Mouse (Mus musculus) midbrain, embryonic 11.5 days (tissue): Measurements from ENCODE around the gene Ercc2. TPM values are rescaled to one million over a fixed set of nuclear protein-coding genes. Genes with fewer than 3 reads are reported as not detected.

ENCODE experiments used
- ATAC-seq: fragments of 200-750 bp; cut with Nextera tagmentation; 2 replicates; pipeline ENCODE4 v1.8.0; 2017; ENCODE audit warnings: moderate TSS enrichment, moderate library complexity; ENCODE audit not compliant: low FRiP score
- DNase-seq: peaks from one replicate; pipeline ENCODE4 v3.0.0; 2015; ENCODE audit warnings: low spot score; ENCODE audit errors: missing footprints
- H3K27ac ChIP-seq: fragments of 300-500 bp; sonication (generic); 2 replicates; pipeline ENCODE4 v1.5.1; 2014; ENCODE audit warnings: low read depth, low read length
- H3K27me3 ChIP-seq: fragments of 300-500 bp; sonication (generic); 2 replicates; pipeline ENCODE4 v1.6.1; 2014; ENCODE audit warnings: mild to moderate bottlenecking, low read length, moderate library complexity, mixed read lengths; ENCODE audit not compliant: control insufficient read depth, insufficient read depth
- H3K36me3 ChIP-seq: fragments of 300-500 bp; sonication (generic); 2 replicates; pipeline ENCODE4 v1.6.1; 2014; ENCODE audit warnings: mild to moderate bottlenecking, low read length, moderate library complexity, mixed read lengths; ENCODE audit not compliant: control insufficient read depth, insufficient read depth
- H3K4me1 ChIP-seq: fragments of 300-500 bp; sonication (generic); 2 replicates; pipeline ENCODE4 v1.6.1; 2014; ENCODE audit warnings: low read length; ENCODE audit not compliant: control insufficient read depth, insufficient read depth
- H3K4me2 ChIP-seq: fragments of 300-500 bp; sonication (generic); 2 replicates; pipeline ENCODE4 v1.6.1; 2014; ENCODE audit warnings: mild to moderate bottlenecking, moderate library complexity
- H3K4me3 ChIP-seq: fragments of 300-500 bp; sonication (generic); 2 replicates; pipeline ENCODE4 v1.5.1; 2014; ENCODE audit warnings: low read depth, low read length
- H3K9ac ChIP-seq: fragments of 300-500 bp; sonication (generic); 2 replicates; pipeline ENCODE4 v1.6.1; 2014; ENCODE audit warnings: low read length
- H3K9me3 ChIP-seq: fragments of 300-500 bp; sonication (generic); 2 replicates; pipeline ENCODE4 v1.6.1; 2016; ENCODE audit warnings: low read length; ENCODE audit not compliant: control insufficient read depth
- WGBS: fragments of 180-500 bp; shearing (Covaris S2); extraction: QIAGEN DNeasy Blood & Tissue Kit; methylation state at CpG from one replicate; pipeline ENCODE4 v1.1.7; 2014; 5-methylcytosine and 5-hydroxymethylcytosine counted together
- polyA plus RNA-seq: library from polyadenylated mRNA; unstranded; fragments of >200 nt; fragmentation: Nextera tagmentation; extraction: Ambion mirVana; gene quantifications from 2 replicates; pipeline ENCODE4 v1.2.1, GENCODE M21; 2014

Ercc2 gene
- polyA plus RNA-seq, 1 experiment from 2014 or later = 10.3 TPM

GRCm38 (mm10) chr7:19357381-19358375 is 24.1 kb upstream of the Ercc2 start:
- Histone ChIP-seq H3K9me3 (no peaks in the 10 kb centered on the region), H3K4me3 (peak overlapping the region; percentile 70; the same call in 1 of the 2 replicates), H3K4me2 (peak overlapping the region; percentile 83; the same call in 1 of the 2 replicates), H3K27ac (no peak overlapping the region), H3K27me3 (no peaks in the 10 kb centered on the region), H3K9ac (peak overlapping the region; percentile 70; the same call in 1 of the 2 replicates), H3K4me1 (peaks cover 25% of the 10 kb centered on the region), H3K36me3 (peaks cover 15% of the 10 kb centered on the region)
- WGBS = 92% methylated on average over 25 of the region's 25 CpGs
- no peak for ATAC-seq
- no peak for DNase-seq

DNA sequence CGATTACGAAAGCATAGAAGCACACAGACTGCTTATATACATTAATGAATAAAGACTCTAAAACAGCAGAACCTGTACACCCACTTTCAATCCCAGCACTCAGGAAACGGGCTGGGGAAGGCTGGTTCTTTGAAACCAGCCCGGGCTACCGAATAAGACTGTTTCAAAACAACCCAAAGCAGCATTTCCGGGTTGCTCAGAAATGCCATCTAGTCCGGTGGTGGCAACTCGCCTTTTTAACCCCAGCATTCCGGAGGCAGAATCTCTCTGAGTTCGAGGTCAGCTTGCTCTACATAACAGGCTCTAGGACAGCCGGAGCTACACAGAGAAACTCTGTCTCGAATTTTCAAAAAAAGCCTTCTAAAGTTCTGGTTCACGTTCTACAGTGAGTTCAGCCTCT is 23.2 kb upstream of the Ercc2 start:
- no peak overlapping the region for H3K27ac ChIP-seq
- H3K4me1 ChIP-seq = peaks cover 27% of the 10 kb centered on the region
- peak overlapping the region; percentile 70 for H3K4me3 ChIP-seq
- ATAC-seq (no peak), DNase-seq (no peak)
- peaks cover 15% of the 10 kb centered on the region for H3K36me3 ChIP-seq
- no peaks in the 10 kb centered on the region for H3K9me3 ChIP-seq
- H3K4me2 ChIP-seq = peak overlapping the region; percentile 83
- H3K27me3 ChIP-seq = no peaks in the 10 kb centered on the region
- 28% methylated on average over 13 of the region's 13 CpGs for WGBS
- peak overlapping the region; percentile 70 for H3K9ac ChIP-seq

GRCm38 (mm10) chr7:19359299-19359891 is 22.4 kb upstream of the Ercc2 start, which contains the start of the genes Cd3eap and Ppp1r13l:
Gene Cd3eap, minus strand, starts transcription at chr7:19359483.
Gene Ppp1r13l, plus strand, starts transcription at chr7:19359749.
- under 1% methylated on average over 29 of the region's 31 CpGs for WGBS

GRCm38 (mm10) chr7:19359892-19360641 is 21.7 kb upstream of the Ercc2 start:
- ATAC-seq (peak; percentile 75), DNase-seq (peak; percentile 93)
- peak overlapping the region; percentile 83 for H3K4me2 ChIP-seq
- H3K36me3 ChIP-seq = peaks cover 7% of the 10 kb centered on the region
- no peak overlapping the region; the same call in 1 of the 2 replicates for H3K27ac ChIP-seq
- under 1% methylated on average over 45 of the region's 45 CpGs for WGBS
- H3K27me3 ChIP-seq = no peaks in the 10 kb centered on the region
- peak overlapping the region; percentile 70 for H3K4me3 ChIP-seq
- H3K9me3 ChIP-seq = no peaks in the 10 kb centered on the region
- peak overlapping the region; percentile 70 for H3K9ac ChIP-seq
- H3K4me1 ChIP-seq = peaks cover 27% of the 10 kb centered on the region

More at GRCm38 (mm10) chr7:19359299-19359891, 22.4 kb upstream of the Ercc2 start, which contains the start of the genes Cd3eap and Ppp1r13l:
- H3K9me3 ChIP-seq = no peaks in the 10 kb centered on the region
- H3K4me2 ChIP-seq = peak within 1 kb of the TSS; percentile 83
- H3K27me3 ChIP-seq = no peaks in the 10 kb centered on the region
- ATAC-seq (peak; percentile 73), DNase-seq (peak; percentile 99)
- H3K27ac ChIP-seq = peak within 1 kb of the TSS; percentile 20; the same call in 1 of the 2 replicates
- H3K9ac ChIP-seq = peak within 1 kb of the TSS; percentile 70
- H3K4me3 ChIP-seq = peak within 1 kb of the TSS; percentile 70
- peaks cover 27% of the 10 kb centered on the region for H3K4me1 ChIP-seq
- peaks cover 10% of the 10 kb centered on the region for H3K36me3 ChIP-seq

DNA sequence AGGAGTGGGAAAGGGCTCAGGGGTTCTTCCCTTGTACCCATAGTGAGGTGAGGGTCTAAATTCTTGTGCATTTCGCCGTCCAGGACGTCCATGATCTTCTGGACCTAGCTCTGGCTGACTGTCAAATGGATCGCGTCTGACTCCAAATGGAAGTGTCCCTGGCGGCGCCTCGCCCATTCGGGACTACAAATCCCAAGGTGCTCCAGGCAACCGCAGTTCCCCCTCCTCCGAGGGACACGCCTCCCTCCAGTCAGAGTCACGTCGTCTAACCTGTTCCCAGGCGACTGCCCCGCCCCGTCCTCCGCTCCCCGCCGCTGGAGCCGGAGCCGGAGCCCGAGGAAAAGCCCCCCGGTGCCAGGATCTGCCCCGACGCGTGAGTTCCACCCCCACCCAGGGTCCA is 20.9 kb upstream of the Ercc2 start:
- Histone ChIP-seq H3K4me1 (peaks cover 27% of the 10 kb centered on the region), H3K9me3 (no peaks in the 10 kb centered on the region), H3K9ac (peak overlapping the region; percentile 55), H3K4me2 (peak overlapping the region; percentile 83), H3K4me3 (peak overlapping the region; percentile 70), H3K27ac (no peak overlapping the region), H3K27me3 (no peaks in the 10 kb centered on the region), H3K36me3 (peaks cover 5% of the 10 kb centered on the region; the same call in 1 of the 2 replicates)
- DNase-seq (peak; percentile 97), ATAC-seq (peak; percentile 67)
- under 1% methylated on average over 27 of the region's 27 CpGs for WGBS

- Histone ChIP-seq H3K9me3 (no peaks in the 10 kb centered on the region), H3K27ac (no peak overlapping the region; the same call in 1 of the 2 replicates), H3K4me3 (peak overlapping the region; percentile 70), H3K4me2 (peak overlapping the region; percentile 83), H3K9ac (no peak overlapping the region), H3K27me3 (no peaks in the 10 kb centered on the region), H3K4me1 (peaks cover 27% of the 10 kb centered on the region), H3K36me3 (peaks cover 2% of the 10 kb centered on the region; the same call in 1 of the 2 replicates)
- peak; percentile 95 for DNase-seq
- no peak for ATAC-seq
- WGBS = 12% methylated on average over 16 of the region's 16 CpGs
Measured at GRCm38 (mm10) chr7:19361720-19362119, 20.1 kb upstream of the Ercc2 start.

DNA sequence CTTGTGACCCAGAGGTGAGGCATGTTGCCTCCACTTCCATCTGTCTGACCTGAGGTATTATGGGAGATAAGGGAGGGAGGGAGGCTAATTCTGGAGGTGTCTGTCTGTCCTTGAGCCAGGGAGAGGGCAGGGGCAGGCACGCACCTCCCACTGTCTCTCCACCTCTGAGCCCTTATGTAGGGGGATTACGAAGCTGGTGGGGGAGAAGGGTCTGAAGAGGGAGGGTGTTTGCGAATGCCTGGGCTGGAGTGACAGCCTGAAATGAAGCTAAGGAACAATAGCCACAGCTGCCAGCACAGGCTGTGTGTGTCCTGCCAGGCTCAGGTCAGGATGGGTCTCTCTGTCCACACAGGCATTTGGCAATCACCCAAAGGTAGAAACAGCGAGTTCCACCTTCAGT is 19.5 kb upstream of the Ercc2 start:
- Histone ChIP-seq H3K4me1 (peaks cover 27% of the 10 kb centered on the region), H3K27me3 (no peaks in the 10 kb centered on the region), H3K9ac (no peak overlapping the region), H3K4me3 (no peak overlapping the region), H3K27ac (peak overlapping the region; percentile 27), H3K9me3 (no peaks in the 10 kb centered on the region), H3K36me3 (no peaks in the 10 kb centered on the region; the same call in 1 of the 2 replicates), H3K4me2 (peak overlapping the region; percentile 6; the same call in 1 of the 2 replicates)
- 21% methylated on average over 4 of the region's 4 CpGs for WGBS
- DNase-seq = peak; percentile 84
- no peak for ATAC-seq

GRCm38 (mm10) chr7:19363881-19364280 is 17.9 kb upstream of the Ercc2 start:
- no peaks in the 10 kb centered on the region for H3K9me3 ChIP-seq
- no peaks in the 10 kb centered on the region for H3K36me3 ChIP-seq
- DNase-seq (peak; percentile 96), ATAC-seq (no peak)
- WGBS = 3% methylated on average over 18 of the region's 18 CpGs
- no peaks in the 10 kb centered on the region for H3K27me3 ChIP-seq
- H3K27ac ChIP-seq = no peak overlapping the region
- H3K4me3 ChIP-seq = no peak overlapping the region
- no peak overlapping the region for H3K9ac ChIP-seq
- H3K4me1 ChIP-seq = peaks cover 18% of the 10 kb centered on the region
- no peak overlapping the region for H3K4me2 ChIP-seq
